Mouse (Mus musculus) adrenal gland (tissue): ENCODE data around the gene Pacsin1.

Experiments used
- intact Hi-C: fragments of 180-260 bp; cut with DNase I; formaldehyde crosslinking; loops from one replicate; pipeline ENCODE4 v1.15.1; 2025
- long read RNA-seq, 2 experiments: library from polyadenylated mRNA; unstranded; transcript quantifications; one replicate each; pipeline ENCODE4 v2.0.0; 2020; ENCODE audit warnings: borderline replicate concordance in 1 of 2; ENCODE audit not compliant: insufficient replicate concordance in 1 of 2

The Pacsin1 gene
- long read RNA-seq, experiment 1, full-length matches to known transcripts = 6 of 8 reads
- long read RNA-seq, experiment 1, partial matches to known transcripts = 1 of 8 reads
- long read RNA-seq, experiment 1, other reads (novel, unspliced or antisense) = 1 of 8 reads
- long read RNA-seq, experiment 2, full-length matches to known transcripts = 6 of 8 reads
- long read RNA-seq, experiment 2, partial matches to known transcripts = 1 of 8 reads
- long read RNA-seq, experiment 2, other reads (novel, unspliced or antisense) = 1 of 8 reads

GRCm38 (mm10) chr17:27655089-27656010, at the start of gene Pacsin1:
TSS of gene Pacsin1 (plus strand) at chr17:27655509.
- intact Hi-C loops = loop anchor here (10.0 kb wide), 1 partner anchor 229 kb away; no protein-coding TSS in a partner anchor

GRCm38 (mm10) chr17:27609576-27609975, 45.7 kb upstream of the Pacsin1 start:
- intact Hi-C loops = no loop called here

GRCm38 (mm10) chr17:27610679-27611518, 44.4 kb upstream of the Pacsin1 start:
- intact Hi-C loops = no loop called here

- intact Hi-C loops = no loop called here
Measured at GRCm38 (mm10) chr17:27611519-27611884, 43.8 kb upstream of the Pacsin1 start.

- intact Hi-C loops = no loop called here
Measured at GRCm38 (mm10) chr17:27611994-27612393, 43.3 kb upstream of the Pacsin1 start.

GRCm38 (mm10) chr17:27613016-27613415, 42.3 kb upstream of the Pacsin1 start:
- intact Hi-C loops = no loop called here

- intact Hi-C loops = no loop called here
Measured at GRCm38 (mm10) chr17:27615388-27615787, 39.9 kb upstream of the Pacsin1 start.

- intact Hi-C loops = no loop called here
Measured at GRCm38 (mm10) chr17:27621161-27621560, 34.1 kb upstream of the Pacsin1 start.

GRCm38 (mm10) chr17:27621705-27622531, 33.4 kb upstream of the Pacsin1 start:
- intact Hi-C loops = no loop called here

- intact Hi-C loops = no loop called here
Measured at GRCm38 (mm10) chr17:27622611-27623359, 32.5 kb upstream of the Pacsin1 start.

- intact Hi-C loops = no loop called here
Measured at GRCm38 (mm10) chr17:27623360-27624326, 31.7 kb upstream of the Pacsin1 start, which contains the start of gene Nudt3. TSS of gene Nudt3 (minus strand) at chr17:27623495.

- intact Hi-C loops = no loop called here
Measured at GRCm38 (mm10) chr17:27625455-27626251, 29.7 kb upstream of the Pacsin1 start.

GRCm38 (mm10) chr17:27626681-27627080, 28.6 kb upstream of the Pacsin1 start:
- intact Hi-C loops = no loop called here

GRCm38 (mm10) chr17:27627451-27627850, 27.9 kb upstream of the Pacsin1 start:
- intact Hi-C loops = no loop called here

- intact Hi-C loops = no loop called here
Measured at GRCm38 (mm10) chr17:27628376-27628775, 26.9 kb upstream of the Pacsin1 start.

GRCm38 (mm10) chr17:27629249-27630020, 25.9 kb upstream of the Pacsin1 start:
- intact Hi-C loops = loop anchor here (2.0 to 5.0 kb wide), 2 partner anchors 61 to 77 kb away; no protein-coding TSS in a partner anchor
